Mouse (Mus musculus) lung, adult 2 months (tissue): ENCODE measurements at regions not wholly inside any gene's neighbourhood (a gene's known extent, or its start where the extent isn't known, plus 50 kb on each side); places are given as distances from the start of the nearest gene placed in this dataset.

Source experiments
- CTCF ChIP-seq: fragments of 200-500 bp; IDR thresholded peaks from 2 replicates; pipeline ENCODE4 v1.5.1; 2011; ENCODE audit warnings: mild to moderate bottlenecking, low read length, control low read depth; ENCODE audit not compliant: insufficient read depth
- POLR2A ChIP-seq: fragments of 200-500 bp; IDR thresholded peaks from 2 replicates; pipeline ENCODE4 v1.6.1; 2011; ENCODE audit warnings: low read depth, mild to moderate bottlenecking, control low read depth, low read length, borderline replicate concordance; ENCODE audit errors: extremely low read depth

- TF ChIP-seq POLR2A, result no peak
- TF ChIP-seq CTCF, result no peak
Observed at GRCm38 (mm10) chr4:105658581-105658980, 131.1 kb upstream of the Gm12728 start.
